Mouse (Mus musculus): ENCODE measurements around the gene Birc6.

The Birc6 gene

GRCm38 (mm10) chr17:74711627-74712026 lies 183.5 kb downstream of the Birc6 start:
- no peak for DNase-seq

DNA sequence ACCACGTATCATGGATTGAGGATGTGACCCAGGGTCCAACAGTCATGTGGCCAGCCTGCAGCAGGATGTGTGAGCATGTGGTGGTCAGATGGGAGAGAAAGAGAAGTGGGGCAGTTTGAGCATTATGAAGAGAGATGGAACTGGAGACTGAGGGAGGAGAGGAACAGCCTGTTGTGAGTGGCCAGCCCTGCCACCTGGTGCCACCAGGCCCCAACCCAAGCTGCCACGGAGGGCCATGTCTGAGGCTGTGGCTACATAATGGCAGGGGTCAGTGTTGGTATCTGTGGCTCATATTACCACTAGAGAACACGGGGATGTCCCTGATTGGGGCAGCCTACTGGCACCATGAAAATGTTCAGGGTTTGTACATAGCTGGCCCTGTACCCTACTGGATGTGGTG lies 187.0 kb downstream of the Birc6 start:
- DNase-seq: no peak

DNA sequence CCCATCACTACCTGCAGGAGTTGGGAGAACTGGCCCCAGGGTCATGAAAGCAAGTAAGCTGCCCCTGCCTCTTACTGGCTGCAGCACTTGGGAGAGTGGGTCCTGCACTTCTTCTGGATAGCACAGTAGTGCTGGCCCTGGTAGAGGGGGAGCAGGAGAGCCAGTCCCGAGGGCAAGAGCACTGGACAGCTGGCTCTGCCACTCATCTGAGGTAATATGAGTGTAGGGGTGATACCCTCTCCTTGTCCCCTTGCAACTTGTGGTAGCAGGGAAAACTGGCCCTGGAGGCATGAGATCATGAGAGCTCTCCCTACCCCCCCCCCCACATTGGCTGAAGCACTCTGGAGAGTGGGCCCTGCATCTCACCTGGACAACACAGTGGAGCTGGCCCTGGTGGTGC lies 187.6 kb downstream of the Birc6 start:
- no peak for DNase-seq

GRCm38 (mm10) chr17:74716643-74717042 lies 188.5 kb downstream of the Birc6 start:
- DNase-seq: no peak

DNA sequence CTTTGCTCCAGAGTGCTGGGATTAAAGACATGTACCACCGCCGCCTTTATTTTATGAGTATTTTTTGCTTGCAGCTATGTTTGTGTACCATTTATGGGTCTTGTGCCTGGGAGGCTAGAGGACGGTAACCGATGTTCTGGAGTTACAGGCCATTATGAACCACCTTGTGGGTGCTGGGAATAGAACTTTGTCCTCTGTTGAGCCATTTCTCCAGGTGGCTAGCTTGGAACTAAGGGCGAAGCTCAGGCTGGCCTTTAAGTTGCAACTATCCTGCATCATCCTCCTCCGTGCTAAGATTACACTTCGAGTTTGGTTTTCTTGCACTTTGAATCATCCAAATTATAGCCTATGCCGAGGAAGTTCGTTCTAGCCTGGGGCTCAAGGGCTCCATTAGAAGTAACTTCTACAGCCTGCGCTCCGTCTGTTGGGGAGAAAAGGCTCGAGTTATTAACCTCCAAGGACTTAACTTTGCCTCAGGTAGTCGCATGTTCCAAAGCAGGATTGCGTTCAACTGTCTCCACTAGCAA lies 189.1 kb downstream of the Birc6 start:
- DNase-seq: no peak

DNA sequence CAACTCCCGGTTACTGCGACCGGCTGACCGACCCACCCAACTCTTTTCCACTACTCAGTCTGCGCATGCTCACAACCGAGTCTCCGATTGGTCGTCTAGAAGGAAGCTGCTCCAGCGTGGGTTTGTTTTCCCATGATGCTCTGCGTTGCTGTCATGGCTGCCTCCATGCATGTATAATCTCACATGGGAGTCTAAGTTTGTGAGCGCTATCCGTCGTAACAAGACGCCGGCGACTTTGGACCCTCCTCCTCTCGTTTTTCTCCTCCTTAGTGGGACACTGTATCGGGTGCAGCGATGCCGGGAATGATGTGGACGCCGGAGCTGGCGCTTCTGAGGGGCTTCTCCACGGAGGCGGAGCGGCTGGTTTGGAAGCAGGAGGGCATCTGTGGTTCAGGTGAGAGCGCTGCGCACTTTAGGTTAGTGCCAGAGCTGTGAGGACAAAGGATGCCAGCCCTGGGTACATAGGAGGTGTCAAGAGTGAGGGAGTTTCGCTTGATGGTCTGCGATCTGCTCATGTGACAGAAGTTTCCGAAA lies 189.6 kb downstream of the Birc6 start, which contains the start of gene Ttc27:
Gene Ttc27, plus strand, starts transcription at position 115 of the 534 bp plus-strand sequence.
- peak; percentile 96 for DNase-seq

GRCm38 (mm10) chr17:74732872-74733271 lies 204.8 kb downstream of the Birc6 start:
- DNase-seq: no peak

DNA sequence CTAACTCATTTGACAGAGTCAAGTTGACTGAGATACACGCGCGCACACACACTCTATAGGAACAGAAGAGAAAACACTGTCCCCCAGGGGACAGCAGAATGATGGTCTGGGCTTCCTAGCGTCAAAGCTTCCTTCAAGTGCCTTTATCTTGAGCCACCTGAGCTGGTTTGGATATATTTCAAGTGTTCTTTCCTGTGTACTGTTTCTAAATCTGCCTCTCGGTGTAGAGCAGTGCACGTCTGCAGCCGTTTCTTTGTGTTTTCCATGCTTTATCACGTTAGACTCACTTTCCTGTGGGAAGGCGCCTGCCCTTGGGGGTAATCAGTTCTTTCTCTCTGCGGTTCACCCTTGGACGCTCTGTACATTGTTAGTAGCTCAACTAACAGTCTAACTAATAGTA lies 207.3 kb downstream of the Birc6 start:
- no peak for DNase-seq

GRCm38 (mm10) chr17:74749659-74750058 lies 221.6 kb downstream of the Birc6 start:
- no peak for DNase-seq

DNA sequence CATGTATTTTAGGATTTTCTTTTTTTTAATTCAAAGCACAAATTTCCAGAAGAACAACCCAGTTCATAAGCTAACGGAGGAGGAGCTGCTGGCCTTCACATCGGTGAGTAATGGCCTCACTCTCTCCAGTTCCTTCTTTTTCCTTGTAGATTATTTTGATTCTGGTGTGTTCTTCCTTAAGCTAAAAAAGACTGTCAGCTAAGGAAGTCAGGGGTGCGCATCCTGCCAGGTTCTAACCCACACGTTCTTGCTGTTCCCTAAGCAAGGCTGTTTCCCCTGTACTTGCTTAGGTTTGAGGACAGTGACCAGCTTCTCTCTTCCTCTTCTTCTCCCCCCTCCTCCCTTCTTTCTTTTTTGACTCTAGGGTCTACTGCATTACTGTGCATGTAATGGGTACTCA lies 222.9 kb downstream of the Birc6 start:
- no peak for DNase-seq

All from layer of hippocampus, adult 9-11 months (tissue).